Mouse (Mus musculus): ENCODE measurements around the gene Fip1l1. TPM values are rescaled to one million over a fixed set of nuclear protein-coding genes. Genes with fewer than 3 reads are reported as not detected.

The Fip1l1 gene
- polyA plus RNA-seq, 2 experiments from 2014 or later: 72.6 to 82.9 TPM

DNA sequence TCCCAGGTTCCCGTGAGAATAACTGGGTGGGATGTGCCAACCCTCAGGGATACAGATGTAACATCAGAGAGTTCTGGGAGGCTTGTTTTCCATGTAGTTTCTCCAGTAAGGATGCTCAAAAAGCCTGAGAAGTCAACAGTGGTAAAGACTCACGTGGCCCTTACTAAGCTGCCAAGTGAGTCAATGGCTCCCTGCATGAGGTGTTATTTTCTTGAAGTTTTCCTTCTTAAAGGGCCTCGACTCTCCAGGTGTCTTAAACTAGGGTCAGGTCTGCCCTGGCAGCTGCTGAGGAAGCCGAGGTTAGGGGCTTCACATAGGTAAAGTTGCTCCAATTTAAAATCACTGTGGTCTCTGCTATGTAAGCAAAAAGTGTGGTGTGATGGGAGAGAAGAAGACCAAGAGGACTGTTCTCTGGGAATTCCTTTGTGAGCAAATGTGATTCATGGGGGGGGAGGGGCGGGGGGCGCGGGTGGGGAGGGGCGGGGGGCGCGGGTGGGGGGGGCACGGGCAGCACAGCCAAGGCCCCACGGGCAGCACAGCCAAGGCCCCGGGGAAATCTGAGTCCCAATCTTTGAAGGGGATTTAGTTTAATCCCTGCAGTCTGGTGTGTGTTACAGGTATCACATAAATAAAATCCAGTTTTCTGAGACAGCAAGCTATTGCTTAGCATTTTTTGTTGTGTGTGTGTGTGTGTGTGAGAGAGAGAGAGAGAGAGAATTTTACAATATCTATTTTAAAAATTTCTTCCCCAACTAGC is 82.7 kb downstream of the Fip1l1 start:
- ATAC-seq: no peak

DNA sequence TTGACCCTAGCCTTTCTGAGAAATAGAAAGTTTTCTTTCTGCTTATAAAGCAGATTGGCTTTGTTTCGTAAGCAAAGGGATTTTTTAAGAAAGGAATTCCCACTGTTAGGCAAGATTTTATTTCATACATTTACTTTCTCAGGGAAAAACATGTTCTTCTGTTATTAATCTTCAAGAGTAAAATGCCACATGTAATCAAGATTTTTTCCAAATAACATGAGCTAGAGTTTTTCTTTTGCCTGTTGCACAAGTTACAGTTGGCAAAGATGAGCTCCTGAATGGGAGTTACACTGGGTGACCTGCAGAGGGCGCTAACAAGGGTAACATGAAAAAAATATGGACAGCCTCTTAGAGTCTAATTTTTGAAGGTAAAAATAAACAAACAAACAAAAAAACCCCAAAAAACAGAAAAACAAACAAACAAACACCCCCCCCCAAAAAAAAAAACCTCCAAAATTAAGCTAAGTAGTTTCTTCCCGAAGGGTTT is 83.4 kb downstream of the Fip1l1 start:
- ATAC-seq: no peak

- ATAC-seq: no peak
Measured at GRCm38 (mm10) chr5:74621691-74622470, 86.6 kb downstream of the Fip1l1 start.

DNA sequence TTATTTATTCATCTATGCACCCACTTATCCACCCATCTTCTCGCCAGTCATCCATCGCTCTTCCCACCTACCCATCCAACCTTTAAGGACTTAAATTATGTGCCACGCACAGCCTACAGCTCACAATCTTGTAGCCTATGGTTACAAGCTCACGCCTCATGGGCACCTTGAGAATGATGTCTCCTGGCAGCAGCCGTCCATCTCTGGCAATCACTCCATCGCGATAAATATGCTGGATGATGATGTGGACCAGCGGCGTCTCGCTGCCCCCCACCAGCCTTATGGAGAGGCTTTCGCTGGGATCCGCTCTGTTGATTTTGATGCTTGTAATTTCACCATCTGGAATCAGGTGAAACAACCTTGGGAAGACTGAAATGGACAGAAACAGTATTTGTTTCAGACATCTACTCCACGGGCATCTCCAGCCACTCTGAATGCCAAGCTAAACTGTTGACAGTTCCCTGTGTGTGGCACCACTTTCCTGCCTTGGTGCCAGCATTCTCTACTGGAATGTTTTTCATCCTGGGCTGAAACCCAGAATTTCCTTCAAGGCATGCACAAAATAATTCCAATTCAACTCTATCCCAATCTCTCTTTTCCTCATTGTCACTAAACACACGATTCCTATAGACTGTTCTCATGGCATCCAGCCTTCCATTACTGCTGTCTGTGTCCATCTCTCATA is 88.2 kb downstream of the Fip1l1 start:
- ATAC-seq: no peak

DNA sequence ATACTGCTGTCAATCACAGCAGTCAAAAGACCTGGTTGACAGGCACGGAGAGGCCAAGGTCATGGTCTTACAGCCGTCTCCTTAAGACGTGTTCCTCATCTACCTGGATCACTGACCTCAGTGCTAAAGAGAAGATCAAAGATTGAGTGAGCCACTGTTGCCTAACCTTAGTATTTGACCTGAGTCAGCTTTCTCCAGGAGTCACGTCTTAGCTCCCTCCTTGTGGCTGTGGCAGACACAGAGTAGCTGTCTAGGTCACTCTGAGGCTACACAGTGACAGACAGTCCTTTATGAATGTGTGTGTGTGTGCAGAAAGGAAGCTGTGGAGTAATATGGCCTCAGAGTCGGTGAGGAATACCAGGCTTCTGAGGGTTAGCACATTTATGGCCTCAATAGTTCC is 89.1 kb downstream of the Fip1l1 start:
- ATAC-seq: no peak

DNA sequence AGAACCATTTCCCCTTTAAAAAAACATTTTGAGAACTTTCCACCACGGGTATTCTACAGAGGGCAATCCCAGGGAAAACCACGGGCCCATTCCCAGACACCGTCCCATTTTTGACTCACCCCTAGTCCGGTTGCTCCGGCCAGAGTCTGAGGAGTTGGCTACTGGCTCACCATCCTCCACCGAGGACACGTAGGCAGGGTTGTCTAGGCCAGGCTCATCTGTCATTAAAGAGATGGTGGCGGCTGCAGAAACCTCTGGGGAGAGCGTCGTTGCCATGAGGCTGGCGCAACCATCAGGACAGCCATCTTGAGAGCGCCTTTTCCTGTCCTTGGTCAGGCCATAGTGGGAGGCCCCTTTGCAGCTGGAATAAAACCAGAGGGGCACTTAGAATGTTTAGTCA is 92.8 kb downstream of the Fip1l1 start:
- ATAC-seq: no peak

GRCm38 (mm10) chr5:74632369-74633114 is 97.3 kb downstream of the Fip1l1 start:
- no peak for ATAC-seq

DNA sequence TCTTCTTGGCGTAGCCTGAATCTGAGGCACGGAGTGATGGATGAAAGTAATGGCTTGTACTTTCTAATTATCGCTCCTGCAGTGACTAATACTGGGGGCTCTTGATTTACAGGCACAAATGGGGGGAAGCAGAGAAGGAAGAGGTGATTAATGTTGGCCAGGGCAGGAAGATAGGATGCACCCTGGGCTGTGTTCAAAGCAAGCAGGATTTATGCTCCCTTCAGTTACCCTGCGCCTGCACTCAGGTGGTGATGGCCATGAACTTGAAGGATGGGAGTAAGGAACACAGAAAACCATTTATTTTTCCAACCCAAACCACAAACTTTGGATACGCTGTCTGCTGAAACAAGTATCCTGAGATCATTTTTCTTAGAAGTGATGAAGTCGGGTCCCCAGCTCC is 98.2 kb downstream of the Fip1l1 start:
- no peak for ATAC-seq

- no peak for ATAC-seq
Measured at GRCm38 (mm10) chr5:74634391-74634790, 99.1 kb downstream of the Fip1l1 start.

- ATAC-seq: no peak
Measured at GRCm38 (mm10) chr5:74639516-74639915, 104.3 kb downstream of the Fip1l1 start.

DNA sequence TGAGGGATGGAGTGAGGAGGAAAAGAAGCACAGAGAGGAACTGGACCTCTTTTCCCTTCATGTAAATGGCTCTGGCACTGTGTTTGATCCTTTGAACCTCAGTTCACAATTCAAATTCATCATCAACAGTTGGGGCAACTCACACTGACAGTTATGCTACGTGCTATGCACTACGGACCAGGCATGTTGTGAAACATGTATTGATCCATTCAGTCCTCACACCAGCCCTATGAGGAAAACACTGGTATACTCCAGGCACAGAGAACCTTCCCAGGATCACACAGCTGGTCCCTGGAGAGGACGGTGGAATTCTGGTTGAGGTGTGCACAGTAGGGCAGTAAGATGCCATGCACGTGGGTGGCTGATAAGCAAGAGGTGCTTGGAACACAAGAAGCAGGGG is 105.3 kb downstream of the Fip1l1 start:
- no peak for ATAC-seq

GRCm38 (mm10) chr5:74641000-74641399 is 105.8 kb downstream of the Fip1l1 start:
- no peak for ATAC-seq

DNA sequence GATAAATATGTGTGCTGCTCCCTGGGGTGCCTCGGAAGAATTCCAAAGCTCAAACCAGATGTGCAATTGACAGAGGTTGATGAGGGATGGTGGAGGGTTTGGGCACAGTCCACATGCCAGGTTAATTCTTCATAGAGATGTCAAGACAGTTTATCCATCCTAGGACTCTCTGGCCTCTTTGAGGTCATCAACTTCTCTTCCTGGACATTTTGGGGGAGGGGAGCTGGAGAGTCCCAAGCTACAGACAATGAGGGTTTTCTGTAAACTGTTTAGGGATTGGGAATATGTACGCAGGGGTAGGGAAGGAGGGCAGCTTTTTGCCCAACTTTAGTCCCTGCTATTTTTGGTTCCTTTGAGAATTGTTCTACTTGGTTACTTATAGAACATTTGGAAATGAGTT is 107.0 kb downstream of the Fip1l1 start:
- ATAC-seq: no peak

DNA sequence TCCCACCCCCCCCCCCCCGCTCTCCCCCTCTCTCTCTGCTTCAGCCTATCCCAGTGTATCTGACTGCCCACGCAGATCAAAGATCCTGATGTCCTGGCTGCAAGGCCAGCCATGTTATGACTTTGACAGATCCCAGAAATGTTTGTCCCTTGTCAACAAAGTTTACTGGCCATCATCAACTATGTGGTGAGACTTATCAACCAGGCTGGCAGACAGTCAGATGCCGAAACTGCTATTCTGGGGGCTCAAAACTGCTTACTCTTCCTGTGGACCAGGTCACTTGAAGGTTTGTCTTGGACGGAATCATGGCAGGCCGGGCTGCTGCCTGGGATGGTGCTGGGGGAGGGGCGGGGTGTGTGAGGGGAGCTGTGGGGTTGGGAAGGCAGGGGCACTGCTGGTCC is 112.3 kb downstream of the Fip1l1 start:
- no peak for ATAC-seq

DNA sequence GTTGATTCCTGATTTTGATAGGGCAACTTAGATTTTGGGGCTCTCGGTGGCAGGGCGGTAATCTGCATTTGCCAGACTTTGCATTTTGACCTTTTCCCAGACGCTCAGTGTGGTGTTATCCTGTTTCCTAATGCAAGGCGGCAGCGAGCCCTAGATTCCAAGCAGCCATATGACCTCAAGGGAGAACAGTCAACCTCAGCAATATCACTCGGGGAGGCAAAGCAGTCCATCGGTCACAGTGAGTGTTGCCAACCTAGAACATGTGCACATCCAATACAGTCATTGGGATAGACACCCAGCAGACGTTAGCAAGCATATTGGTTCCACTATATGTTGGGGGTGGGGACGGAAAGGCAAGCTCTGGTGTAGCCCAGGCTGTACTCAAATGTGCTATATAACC is 113.0 kb downstream of the Fip1l1 start:
- ATAC-seq: no peak

Other genes starting within 250 kb of the Fip1l1 start
- gene Scfd2, start 3.7 kb upstream of the Fip1l1 start, polyA plus RNA-seq (2017; shearing (Covaris generic)): 10 to 100 TPM; 18.7 to 19.3 TPM
- under 1 TPM; 0.17 to 0.32 TPM for gene Lnx1, start 167.5 kb downstream of the Fip1l1 start, polyA plus RNA-seq (2017; shearing (Covaris generic))

All from activated CD4-positive, CD25-positive, alpha-beta regulatory T cell, adult 4 months (primary cell).